Mouse (Mus musculus) brain, embryonic 18.5 days (tissue): ENCODE measurements around the gene Ubap2.

ENCODE experiments used
- DNase-seq: peaks from one replicate; pipeline ENCODE4 v3.0.0-alpha.2; 2012; ENCODE audit warnings: low read depth, low spot score

Gene Ubap2

GRCm38 (mm10) chr4:41260691-41261090 lies 14.3 kb downstream of the Ubap2 start:
- DNase-seq: no peak

- no peak for DNase-seq
These were observed 15.9 kb downstream of the Ubap2 start for GRCm38 (mm10) chr4:41259019-41259418.

GRCm38 (mm10) chr4:41257752-41258151 lies 17.2 kb downstream of the Ubap2 start:
- no peak for DNase-seq

GRCm38 (mm10) chr4:41255564-41256210 lies 19.3 kb downstream of the Ubap2 start:
- DNase-seq: no peak

GRCm38 (mm10) chr4:41253756-41254155 lies 21.2 kb downstream of the Ubap2 start:
- no peak for DNase-seq

GRCm38 (mm10) chr4:41245408-41245807 lies 29.5 kb downstream of the Ubap2 start:
- no peak for DNase-seq

GRCm38 (mm10) chr4:41240916-41241315 lies 34.0 kb downstream of the Ubap2 start:
- DNase-seq: no peak

GRCm38 (mm10) chr4:41235621-41236020 lies 39.3 kb downstream of the Ubap2 start:
- no peak for DNase-seq

GRCm38 (mm10) chr4:41226351-41226750 lies 48.6 kb downstream of the Ubap2 start:
- no peak for DNase-seq

- no peak for DNase-seq
These were observed 49.5 kb downstream of the Ubap2 start for GRCm38 (mm10) chr4:41225412-41225811.

- DNase-seq: no peak
These were observed 66.9 kb downstream of the Ubap2 start for GRCm38 (mm10) chr4:41208050-41208449.

GRCm38 (mm10) chr4:41205751-41206150 lies 69.2 kb downstream of the Ubap2 start:
- no peak for DNase-seq

GRCm38 (mm10) chr4:41202135-41202534 lies 72.8 kb downstream of the Ubap2 start:
- DNase-seq: no peak

- no peak for DNase-seq
These were observed 77.9 kb downstream of the Ubap2 start for GRCm38 (mm10) chr4:41196861-41197610.

GRCm38 (mm10) chr4:41195328-41195727 lies 79.6 kb downstream of the Ubap2 start:
- DNase-seq: no peak

- DNase-seq: no peak
These were observed 82.1 kb downstream of the Ubap2 start for GRCm38 (mm10) chr4:41192544-41193512.

- no peak for DNase-seq
These were observed 85.1 kb downstream of the Ubap2 start for GRCm38 (mm10) chr4:41189809-41190208.

- no peak for DNase-seq
These were observed 94.9 kb downstream of the Ubap2 start for GRCm38 (mm10) chr4:41179825-41180725.

- no peak for DNase-seq
These were observed 100.3 kb downstream of the Ubap2 start for GRCm38 (mm10) chr4:41174631-41175030.

GRCm38 (mm10) chr4:41170970-41171369 lies 104.0 kb downstream of the Ubap2 start:
- DNase-seq: no peak
